Mouse (Mus musculus) embryo, embryonic 10.5 days (tissue): ENCODE data around the gene Proser2.
A peak's percentile ranks its signal among the peaks of the same experiment; 100 is the strongest.

Experiments
- DNase-seq: peaks from one replicate; pipeline ENCODE4 v3.0.0-alpha.2; 2015; ENCODE audit warnings: low spot score

Gene Proser2

DNA sequence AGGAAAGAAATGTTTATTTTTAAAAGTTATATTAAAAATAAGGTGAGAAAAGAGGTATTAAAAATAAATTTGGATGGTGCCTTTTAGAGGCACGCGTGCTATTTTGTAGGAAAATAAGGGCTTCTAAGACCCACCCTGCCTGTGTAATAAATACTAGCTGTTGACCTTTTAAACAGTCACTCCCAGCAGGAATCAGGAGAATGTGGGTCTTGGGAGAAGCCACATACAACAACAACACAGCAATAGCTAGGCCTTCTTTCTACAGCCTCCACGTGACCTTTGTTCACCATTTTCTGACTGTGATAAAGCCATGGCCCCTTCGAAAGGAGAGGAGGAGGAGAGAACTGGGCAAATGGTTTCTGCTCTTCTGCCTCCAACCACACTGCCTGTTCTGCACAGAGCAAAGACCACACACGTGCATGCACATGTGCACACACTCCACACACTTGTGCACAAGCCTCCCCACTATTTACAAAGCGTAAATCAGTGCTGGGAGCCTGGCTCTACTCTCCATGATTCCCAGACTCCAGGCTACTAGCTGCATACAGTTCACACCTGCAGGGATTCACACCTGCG is 57.2 kb downstream of the Proser2 start:
- DNase-seq, result no peak

DNA sequence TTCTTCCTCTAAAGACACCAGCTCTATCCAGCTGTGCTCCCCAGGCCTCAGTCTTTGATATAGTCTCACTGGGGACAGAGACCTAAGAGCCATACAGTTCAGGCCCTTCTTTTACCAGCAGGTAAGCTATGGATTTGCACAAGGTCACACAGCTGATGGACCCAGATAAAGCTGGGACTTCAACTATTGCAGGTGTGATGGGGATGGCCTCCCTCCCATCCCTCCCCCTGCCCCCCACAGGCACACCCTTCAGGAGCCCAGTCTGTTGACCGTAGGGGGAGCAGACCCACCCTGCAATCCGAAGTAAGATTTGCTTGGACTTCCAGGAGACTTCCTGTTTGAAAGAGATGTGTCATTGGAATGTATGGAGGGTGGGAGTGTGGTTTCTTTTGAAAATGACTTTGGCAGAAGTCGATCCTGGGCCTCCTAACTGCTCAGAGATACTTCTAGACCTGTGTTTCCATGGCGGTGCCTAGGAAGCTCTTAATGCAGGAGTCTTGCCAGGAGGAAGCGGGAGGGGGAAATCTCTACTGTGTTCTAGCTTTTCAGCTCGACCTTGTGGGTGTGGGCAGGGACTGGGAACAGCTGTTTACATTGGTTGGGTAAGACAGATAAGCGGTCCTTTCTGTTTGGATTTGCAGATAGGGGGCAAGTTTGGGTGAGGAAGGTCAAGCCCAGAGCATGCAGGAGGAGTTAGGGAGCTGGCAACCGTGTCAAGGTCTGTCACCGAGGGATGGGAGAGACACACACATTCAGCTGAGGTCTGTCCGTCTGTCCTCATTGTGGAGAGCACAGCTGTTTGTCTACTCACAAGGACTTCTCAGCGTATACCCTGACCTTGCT is 58.2 kb downstream of the Proser2 start:
- DNase-seq, result no peak

DNA sequence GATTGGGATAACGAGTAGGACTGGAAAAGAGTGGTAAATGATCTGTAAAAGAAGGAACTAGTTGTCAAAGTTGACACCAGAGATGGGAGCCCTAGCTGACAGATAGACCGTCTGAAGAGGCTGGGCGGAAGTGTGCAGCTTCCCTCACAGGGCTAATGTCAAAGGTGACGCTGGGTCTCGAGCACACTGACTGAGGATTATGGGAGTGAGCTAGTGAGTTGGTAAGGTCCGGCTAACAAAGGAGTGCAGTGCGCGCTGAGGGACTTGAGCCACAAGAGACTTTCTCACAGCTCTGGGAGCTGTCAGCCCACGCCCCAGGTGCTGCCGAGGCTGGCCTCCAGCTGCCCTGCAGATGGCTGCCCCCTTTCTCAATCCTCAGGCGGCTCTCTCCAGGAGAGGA is 59.1 kb downstream of the Proser2 start:
- DNase-seq, result peak; percentile 26

DNA sequence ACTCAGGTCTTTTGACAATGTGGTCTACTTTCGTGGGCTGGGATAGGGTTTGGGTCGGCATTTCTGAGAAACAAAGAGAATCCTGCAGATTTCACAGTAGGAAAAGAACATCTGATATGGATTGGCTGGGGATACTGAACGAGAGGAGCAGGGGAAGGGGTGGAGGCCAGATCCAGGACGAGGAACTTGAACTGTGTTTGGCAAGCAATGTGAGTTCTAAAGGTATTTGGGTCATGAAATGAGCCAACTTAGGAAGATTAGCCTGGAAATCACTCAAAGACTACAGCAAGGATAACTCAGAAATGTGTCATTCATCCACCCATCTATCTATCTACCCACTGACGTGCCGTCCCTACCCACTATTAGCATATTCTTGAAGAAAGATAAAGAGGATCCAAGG is 62.7 kb downstream of the Proser2 start:
- no peak for DNase-seq

DNA sequence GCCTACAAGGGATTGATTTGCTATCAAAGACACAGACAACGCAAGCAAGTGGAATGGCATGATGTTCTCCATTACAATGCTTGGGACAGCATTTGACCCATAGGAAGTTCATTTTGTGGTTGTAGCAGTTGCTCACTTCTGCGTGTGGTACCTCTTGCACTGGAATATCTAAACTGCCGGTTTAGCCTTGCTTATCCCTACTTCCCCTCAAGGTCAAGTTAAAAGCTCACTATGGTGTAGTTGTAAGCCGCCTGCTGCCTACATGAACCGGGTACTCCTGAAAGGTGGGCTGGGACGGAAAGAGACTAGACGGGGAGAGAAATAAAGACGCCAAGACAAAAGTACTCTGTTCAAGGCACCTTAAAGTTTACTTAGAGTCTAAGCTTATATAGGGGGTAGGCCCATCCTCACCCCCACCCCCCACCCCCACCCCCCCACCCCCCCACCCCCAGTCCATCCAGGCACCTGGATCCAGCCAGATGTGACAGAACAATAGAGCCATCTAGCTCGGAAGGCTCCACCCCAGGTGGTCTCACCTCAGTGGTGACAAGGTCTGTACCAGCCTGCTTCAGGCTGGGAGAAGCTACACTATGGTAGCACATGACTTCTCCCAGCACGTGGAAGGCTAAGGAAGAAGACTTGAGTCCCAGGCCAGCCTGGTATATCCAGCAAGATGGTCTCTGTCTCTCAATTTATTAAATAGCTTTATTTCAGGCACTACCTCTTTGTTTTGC is 69.8 kb downstream of the Proser2 start:
- DNase-seq, result no peak

DNA sequence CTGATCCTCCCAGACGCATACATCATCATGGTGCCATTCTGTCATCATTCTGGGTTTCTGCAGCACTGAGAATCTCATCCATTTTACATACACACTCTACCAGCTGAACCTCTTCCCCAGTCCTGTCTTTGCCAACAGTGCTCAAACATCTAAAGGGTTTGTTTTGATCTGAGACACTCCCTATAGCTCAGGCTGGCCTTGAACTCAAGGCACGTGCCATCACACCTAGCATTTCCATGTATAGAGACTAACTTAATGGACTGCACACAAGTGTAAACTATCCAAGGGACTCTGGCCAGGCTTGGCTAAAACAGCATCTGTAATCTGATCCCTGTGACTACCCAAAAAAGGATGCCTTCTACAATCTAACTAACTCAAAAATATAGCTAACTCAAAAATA is 70.7 kb downstream of the Proser2 start:
- no peak for DNase-seq

DNA sequence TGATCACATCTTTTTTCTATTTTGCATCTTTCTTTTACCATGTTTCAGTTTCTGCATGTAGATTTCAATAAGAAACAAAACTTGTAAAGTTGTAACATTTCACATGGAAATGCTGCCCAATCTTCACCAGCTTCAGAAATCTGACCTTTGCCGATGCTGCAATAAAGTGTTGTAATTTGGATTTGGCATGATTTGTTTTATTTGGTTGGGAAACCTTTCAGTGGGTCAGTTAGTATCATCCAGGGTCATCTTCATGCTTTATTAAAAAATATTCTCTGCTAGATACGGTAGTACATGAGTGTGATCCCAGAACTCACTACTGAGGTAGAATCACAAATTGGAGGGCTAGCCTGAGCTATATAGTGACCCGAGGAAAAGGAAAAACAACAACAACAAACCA is 73.5 kb downstream of the Proser2 start:
- DNase-seq, result no peak

DNA sequence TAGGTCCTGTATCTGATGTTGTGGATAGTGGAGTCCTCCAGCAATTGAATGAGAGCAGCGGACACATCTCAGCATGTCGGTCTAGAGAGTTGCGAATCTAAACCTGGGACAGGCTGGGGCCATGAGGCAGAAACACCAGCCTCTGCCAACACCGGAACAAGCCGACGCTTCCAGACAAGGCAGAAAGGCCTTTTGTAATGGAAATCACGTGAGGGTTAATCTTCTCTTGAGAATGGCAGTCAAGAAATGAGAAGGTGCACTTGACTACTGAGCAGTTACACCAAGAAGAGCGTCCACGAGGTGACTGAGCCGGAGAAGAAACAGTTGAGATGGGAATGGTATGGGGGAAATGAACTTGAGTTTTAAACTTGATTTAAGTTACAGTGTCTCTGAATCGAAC is 74.5 kb downstream of the Proser2 start:
- DNase-seq, result no peak

DNA sequence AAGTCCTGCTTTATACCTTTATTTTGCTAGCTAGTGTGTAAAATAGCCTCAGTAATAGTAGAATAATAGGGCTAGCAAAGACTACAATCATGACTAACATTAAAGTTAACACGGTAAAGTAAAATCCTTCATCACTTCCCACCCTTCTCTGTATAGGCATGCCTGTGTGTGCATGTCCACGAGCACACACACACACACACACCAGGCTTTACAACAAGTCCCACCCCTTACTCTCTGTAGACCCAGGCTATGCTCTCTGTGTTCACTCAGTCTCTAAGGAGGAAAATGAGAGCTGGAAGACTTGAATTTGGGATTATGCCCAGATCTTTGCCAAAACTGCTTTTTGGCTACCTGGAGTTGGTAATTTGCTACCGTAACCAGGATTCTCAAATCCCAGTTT is 81.0 kb downstream of the Proser2 start:
- no peak for DNase-seq

DNA sequence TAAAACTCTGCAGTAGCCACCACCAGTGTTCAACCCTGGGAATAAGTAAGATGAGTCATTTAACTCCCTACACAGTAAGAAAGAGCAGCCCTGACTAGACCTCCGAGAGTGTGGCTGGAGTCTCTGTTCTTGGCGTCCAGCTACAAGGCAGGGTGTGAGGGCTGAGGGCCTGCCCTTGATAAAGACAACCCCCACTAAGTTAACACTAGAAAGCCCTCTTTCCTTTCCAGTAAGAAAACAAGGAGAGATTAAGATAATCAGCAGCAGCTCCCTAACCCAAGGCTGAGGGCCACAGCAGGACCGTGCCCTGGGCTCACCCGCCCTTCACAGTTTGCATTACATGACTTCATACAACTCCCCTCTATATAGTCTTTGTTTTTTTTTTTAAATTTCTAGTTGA is 81.4 kb downstream of the Proser2 start:
- DNase-seq, result no peak
